Mouse (Mus musculus): Measurements from ENCODE around the gene Gramd1b. TPM values are rescaled to one million over a fixed set of nuclear protein-coding genes. Genes with fewer than 3 reads are reported as not detected.

The Gramd1b gene
- polyA plus RNA-seq, 1 experiment from 2014 or later: 19.5 TPM

GRCm38 (mm10) chr9:40557796-40558195 is 26.6 kb upstream of the Gramd1b start:
- no peak overlapping the region for H3K4me2 ChIP-seq (ENCODE audit: low read length)
- H3K9me3 ChIP-seq (ENCODE audit: control insufficient read depth, low read length): no peaks in the 10 kb centered on the region
- H3K27ac ChIP-seq (ENCODE audit: low read length): no peak overlapping the region
- peak; percentile 33; the same call in 1 of the 2 replicates for ATAC-seq
- H3K27me3 ChIP-seq (replicated peaks; ENCODE audit: control insufficient read depth, insufficient read depth, low read length): no peaks in the 10 kb centered on the region
- H3K4me1 ChIP-seq (replicated peaks; ENCODE audit: control insufficient read depth, insufficient read depth, low read length): peaks cover 3% of the 10 kb centered on the region; the same call in 1 of the 2 replicates
- 64% methylated on average over 5 of the region's 5 CpGs for WGBS
- H3K36me3 ChIP-seq (ENCODE audit: control insufficient read depth, insufficient read depth): no peaks in the 10 kb centered on the region
- H3K4me3 ChIP-seq (replicated peaks; ENCODE audit: low read length): no peak overlapping the region
- H3K9ac ChIP-seq (replicated peaks; ENCODE audit: low read depth, low read length): no peak overlapping the region

GRCm38 (mm10) chr9:40556396-40556795 is 25.2 kb upstream of the Gramd1b start:
- no peak for ATAC-seq
- Histone ChIP-seq H3K27ac (ENCODE audit: low read length) (no peak overlapping the region), H3K4me2 (ENCODE audit: low read length) (no peak overlapping the region), H3K9ac (replicated peaks; ENCODE audit: low read depth, low read length) (no peak overlapping the region), H3K36me3 (ENCODE audit: control insufficient read depth, insufficient read depth) (no peaks in the 10 kb centered on the region), H3K4me3 (replicated peaks; ENCODE audit: low read length) (no peak overlapping the region), H3K9me3 (ENCODE audit: control insufficient read depth, low read length) (no peaks in the 10 kb centered on the region), H3K27me3 (replicated peaks; ENCODE audit: control insufficient read depth, insufficient read depth, low read length) (no peaks in the 10 kb centered on the region), H3K4me1 (replicated peaks; ENCODE audit: control insufficient read depth, insufficient read depth, low read length) (peaks cover 3% of the 10 kb centered on the region; the same call in 1 of the 2 replicates)
- 70% methylated on average over 4 of the region's 4 CpGs for WGBS

GRCm38 (mm10) chr9:40555243-40555642 is 24.1 kb upstream of the Gramd1b start:
- no peaks in the 10 kb centered on the region for H3K27me3 ChIP-seq (replicated peaks; ENCODE audit: control insufficient read depth, insufficient read depth, low read length)
- H3K36me3 ChIP-seq (ENCODE audit: control insufficient read depth, insufficient read depth): no peaks in the 10 kb centered on the region
- peaks cover 3% of the 10 kb centered on the region; the same call in 1 of the 2 replicates for H3K4me1 ChIP-seq (replicated peaks; ENCODE audit: control insufficient read depth, insufficient read depth, low read length)
- no peak overlapping the region for H3K9ac ChIP-seq (replicated peaks; ENCODE audit: low read depth, low read length)
- H3K9me3 ChIP-seq (ENCODE audit: control insufficient read depth, low read length): no peaks in the 10 kb centered on the region
- H3K4me3 ChIP-seq (replicated peaks; ENCODE audit: low read length): no peak overlapping the region
- no peak overlapping the region for H3K4me2 ChIP-seq (ENCODE audit: low read length)
- WGBS: 57% methylated on average over 5 of the region's 5 CpGs
- H3K27ac ChIP-seq (ENCODE audit: low read length): no peak overlapping the region
- no peak for ATAC-seq

GRCm38 (mm10) chr9:40547876-40548275 is 16.7 kb upstream of the Gramd1b start:
- H3K4me2 ChIP-seq (ENCODE audit: low read length): no peak overlapping the region
- ATAC-seq: no peak
- peaks cover 2% of the 10 kb centered on the region; the same call in 1 of the 2 replicates for H3K4me1 ChIP-seq (replicated peaks; ENCODE audit: control insufficient read depth, insufficient read depth, low read length)
- H3K9me3 ChIP-seq (ENCODE audit: control insufficient read depth, low read length): no peaks in the 10 kb centered on the region
- WGBS: 93% methylated on average over 5 of the region's 5 CpGs
- H3K9ac ChIP-seq (replicated peaks; ENCODE audit: low read depth, low read length): no peak overlapping the region
- H3K36me3 ChIP-seq (ENCODE audit: control insufficient read depth, insufficient read depth): no peaks in the 10 kb centered on the region
- no peak overlapping the region for H3K27ac ChIP-seq (ENCODE audit: low read length)
- no peak overlapping the region for H3K4me3 ChIP-seq (replicated peaks; ENCODE audit: low read length)
- no peaks in the 10 kb centered on the region for H3K27me3 ChIP-seq (replicated peaks; ENCODE audit: control insufficient read depth, insufficient read depth, low read length)

- Histone ChIP-seq H3K4me3 (replicated peaks; ENCODE audit: low read length) (no peak overlapping the region), H3K4me2 (ENCODE audit: low read length) (no peak overlapping the region), H3K4me1 (replicated peaks; ENCODE audit: control insufficient read depth, insufficient read depth, low read length) (peaks cover 9% of the 10 kb centered on the region), H3K27me3 (replicated peaks; ENCODE audit: control insufficient read depth, insufficient read depth, low read length) (no peaks in the 10 kb centered on the region), H3K9ac (replicated peaks; ENCODE audit: low read depth, low read length) (no peak overlapping the region), H3K9me3 (ENCODE audit: control insufficient read depth, low read length) (no peaks in the 10 kb centered on the region), H3K36me3 (ENCODE audit: control insufficient read depth, insufficient read depth) (no peaks in the 10 kb centered on the region), H3K27ac (ENCODE audit: low read length) (no peak overlapping the region)
- no peak for ATAC-seq
- 71% methylated on average over 6 of the region's 6 CpGs for WGBS
Measured at GRCm38 (mm10) chr9:40545193-40545592, 14.0 kb upstream of the Gramd1b start.

GRCm38 (mm10) chr9:40539588-40540140 is 8.5 kb upstream of the Gramd1b start:
- H3K4me1 ChIP-seq (replicated peaks; ENCODE audit: control insufficient read depth, insufficient read depth, low read length): peaks cover 28% of the 10 kb centered on the region
- 12% methylated on average over 8 of the region's 8 CpGs for WGBS
- H3K27me3 ChIP-seq (replicated peaks; ENCODE audit: control insufficient read depth, insufficient read depth, low read length): no peaks in the 10 kb centered on the region
- ATAC-seq: peak; percentile 65
- H3K4me2 ChIP-seq (ENCODE audit: low read length): no peak overlapping the region
- no peaks in the 10 kb centered on the region for H3K9me3 ChIP-seq (ENCODE audit: control insufficient read depth, low read length)
- H3K4me3 ChIP-seq (replicated peaks; ENCODE audit: low read length): no peak overlapping the region
- H3K27ac ChIP-seq (ENCODE audit: low read length): peak overlapping the region; percentile 91
- no peaks in the 10 kb centered on the region for H3K36me3 ChIP-seq (ENCODE audit: control insufficient read depth, insufficient read depth)
- H3K9ac ChIP-seq (replicated peaks; ENCODE audit: low read depth, low read length): no peak overlapping the region

GRCm38 (mm10) chr9:40537708-40538105 is 6.5 kb upstream of the Gramd1b start:
- peaks cover 28% of the 10 kb centered on the region for H3K4me1 ChIP-seq (replicated peaks; ENCODE audit: control insufficient read depth, insufficient read depth, low read length)
- no peaks in the 10 kb centered on the region for H3K9me3 ChIP-seq (ENCODE audit: control insufficient read depth, low read length)
- H3K9ac ChIP-seq (replicated peaks; ENCODE audit: low read depth, low read length): no peak overlapping the region
- H3K27ac ChIP-seq (ENCODE audit: low read length): peak overlapping the region; percentile 91
- no peaks in the 10 kb centered on the region for H3K36me3 ChIP-seq (ENCODE audit: control insufficient read depth, insufficient read depth)
- H3K4me3 ChIP-seq (replicated peaks; ENCODE audit: low read length): no peak overlapping the region
- WGBS: 12% methylated on average over 2 of the region's 2 CpGs
- H3K27me3 ChIP-seq (replicated peaks; ENCODE audit: control insufficient read depth, insufficient read depth, low read length): no peaks in the 10 kb centered on the region
- no peak overlapping the region for H3K4me2 ChIP-seq (ENCODE audit: low read length)
- peak; percentile 89 for ATAC-seq

GRCm38 (mm10) chr9:40537044-40537707 is 6.0 kb upstream of the Gramd1b start:
- Histone ChIP-seq H3K4me1 (replicated peaks; ENCODE audit: control insufficient read depth, insufficient read depth, low read length) (peaks cover 28% of the 10 kb centered on the region), H3K4me2 (ENCODE audit: low read length) (no peak overlapping the region), H3K9me3 (ENCODE audit: control insufficient read depth, low read length) (no peaks in the 10 kb centered on the region), H3K4me3 (replicated peaks; ENCODE audit: low read length) (no peak overlapping the region), H3K27me3 (replicated peaks; ENCODE audit: control insufficient read depth, insufficient read depth, low read length) (no peaks in the 10 kb centered on the region), H3K27ac (ENCODE audit: low read length) (peak overlapping the region; percentile 3; the same call in 1 of the 2 replicates), H3K9ac (replicated peaks; ENCODE audit: low read depth, low read length) (no peak overlapping the region), H3K36me3 (ENCODE audit: control insufficient read depth, insufficient read depth) (no peaks in the 10 kb centered on the region)
- no peak for ATAC-seq
- 72% methylated on average over 3 of the region's 3 CpGs for WGBS

- peak overlapping the region; percentile 78 for H3K9ac ChIP-seq (replicated peaks; ENCODE audit: low read depth, low read length)
- no peaks in the 10 kb centered on the region for H3K36me3 ChIP-seq (ENCODE audit: control insufficient read depth, insufficient read depth)
- H3K4me1 ChIP-seq (replicated peaks; ENCODE audit: control insufficient read depth, insufficient read depth, low read length): peaks cover 9% of the 10 kb centered on the region; the same call in 1 of the 2 replicates
- peak overlapping the region; percentile 61 for H3K4me3 ChIP-seq (replicated peaks; ENCODE audit: low read length)
- H3K9me3 ChIP-seq (ENCODE audit: control insufficient read depth, low read length): no peaks in the 10 kb centered on the region
- no peaks in the 10 kb centered on the region for H3K27me3 ChIP-seq (replicated peaks; ENCODE audit: control insufficient read depth, insufficient read depth, low read length)
- ATAC-seq: no peak
- peak overlapping the region; percentile 77 for H3K4me2 ChIP-seq (ENCODE audit: low read length)
- 63% methylated on average over 8 of the region's 8 CpGs for WGBS
- no peak overlapping the region for H3K27ac ChIP-seq (ENCODE audit: low read length)
Measured at GRCm38 (mm10) chr9:40530536-40530935, 647 bp downstream of the Gramd1b start.
